Mouse (Mus musculus) midbrain, embryonic 11.5 days (tissue): Measurements from ENCODE around the gene Ifit3b. TPM values are rescaled to one million over a fixed set of nuclear protein-coding genes. Genes with fewer than 3 reads are reported as not detected.

Source experiments
- ATAC-seq: fragments of 200-750 bp; cut with Nextera tagmentation; 2 replicates; pipeline ENCODE4 v1.8.0; 2017; ENCODE audit warnings: moderate TSS enrichment, moderate library complexity; ENCODE audit not compliant: low FRiP score
- DNase-seq: peaks from one replicate; pipeline ENCODE4 v3.0.0; 2015; ENCODE audit warnings: low spot score; ENCODE audit errors: missing footprints
- H3K27ac ChIP-seq: fragments of 300-500 bp; sonication (generic); 2 replicates; pipeline ENCODE4 v1.5.1; 2014; ENCODE audit warnings: low read depth, low read length
- H3K27me3 ChIP-seq: fragments of 300-500 bp; sonication (generic); 2 replicates; pipeline ENCODE4 v1.6.1; 2014; ENCODE audit warnings: mild to moderate bottlenecking, low read length, moderate library complexity, mixed read lengths; ENCODE audit not compliant: control insufficient read depth, insufficient read depth
- H3K36me3 ChIP-seq: fragments of 300-500 bp; sonication (generic); 2 replicates; pipeline ENCODE4 v1.6.1; 2014; ENCODE audit warnings: mild to moderate bottlenecking, low read length, moderate library complexity, mixed read lengths; ENCODE audit not compliant: control insufficient read depth, insufficient read depth
- H3K4me1 ChIP-seq: fragments of 300-500 bp; sonication (generic); 2 replicates; pipeline ENCODE4 v1.6.1; 2014; ENCODE audit warnings: low read length; ENCODE audit not compliant: control insufficient read depth, insufficient read depth
- H3K4me2 ChIP-seq: fragments of 300-500 bp; sonication (generic); 2 replicates; pipeline ENCODE4 v1.6.1; 2014; ENCODE audit warnings: mild to moderate bottlenecking, moderate library complexity
- H3K4me3 ChIP-seq: fragments of 300-500 bp; sonication (generic); 2 replicates; pipeline ENCODE4 v1.5.1; 2014; ENCODE audit warnings: low read depth, low read length
- H3K9ac ChIP-seq: fragments of 300-500 bp; sonication (generic); 2 replicates; pipeline ENCODE4 v1.6.1; 2014; ENCODE audit warnings: low read length
- H3K9me3 ChIP-seq: fragments of 300-500 bp; sonication (generic); 2 replicates; pipeline ENCODE4 v1.6.1; 2016; ENCODE audit warnings: low read length; ENCODE audit not compliant: control insufficient read depth
- WGBS: fragments of 180-500 bp; shearing (Covaris S2); extraction: QIAGEN DNeasy Blood & Tissue Kit; methylation state at CpG from one replicate; pipeline ENCODE4 v1.1.7; 2014; 5-methylcytosine and 5-hydroxymethylcytosine counted together
- polyA plus RNA-seq: library from polyadenylated mRNA; unstranded; fragments of >200 nt; fragmentation: Nextera tagmentation; extraction: Ambion mirVana; gene quantifications from 2 replicates; pipeline ENCODE4 v1.2.1, GENCODE M21; 2014

The Ifit3b gene
- polyA plus RNA-seq, 1 experiment from 2014 or later = 0.10 TPM

DNA sequence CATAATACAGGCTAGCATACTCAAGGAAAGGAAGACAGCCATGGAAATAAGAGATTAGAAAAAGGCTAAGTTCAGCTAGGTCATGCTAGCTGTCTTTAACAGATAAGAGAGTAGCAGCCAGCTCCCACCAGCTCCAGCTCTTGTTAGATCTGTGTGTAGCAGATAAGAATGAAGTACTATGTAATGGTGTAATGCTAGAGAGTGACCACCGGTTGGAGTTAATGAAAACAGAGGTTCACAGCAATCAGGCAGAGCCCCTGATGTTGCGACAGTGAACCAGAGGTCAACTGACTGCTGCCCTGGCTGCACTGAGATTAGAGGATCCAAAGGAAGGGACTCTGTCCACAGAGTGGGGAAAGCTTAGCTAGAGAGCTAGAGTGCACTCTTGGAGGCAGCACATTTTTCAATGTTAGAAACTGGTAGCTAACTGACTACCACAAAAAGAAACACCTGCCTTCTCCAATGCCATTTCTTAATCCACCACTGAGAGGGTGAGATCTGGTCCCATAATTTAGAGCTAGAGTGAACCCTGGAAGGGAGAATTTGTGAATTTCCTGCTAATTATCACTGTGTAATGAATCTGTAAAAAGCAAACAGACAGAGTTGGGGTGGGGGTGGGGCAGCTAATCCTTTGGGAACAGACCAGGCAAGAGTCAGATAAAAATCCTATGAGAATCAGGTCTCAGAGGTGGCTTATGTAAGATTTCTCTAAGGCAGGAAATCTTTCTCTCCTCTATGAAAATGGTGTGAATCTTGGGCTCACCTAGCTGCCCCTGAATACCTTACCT lies 48.9 kb downstream of the Ifit3b start:
- H3K9ac ChIP-seq = no peak overlapping the region
- DNase-seq (no peak), ATAC-seq (peak; percentile 83)
- no peaks in the 10 kb centered on the region for H3K27me3 ChIP-seq
- H3K4me1 ChIP-seq = no peaks in the 10 kb centered on the region
- no peaks in the 10 kb centered on the region for H3K36me3 ChIP-seq
- no peak overlapping the region; the same call in 1 of the 2 replicates for H3K27ac ChIP-seq
- H3K4me3 ChIP-seq = no peak overlapping the region
- WGBS = 19% methylated on average over 2 of the region's 2 CpGs
- H3K4me2 ChIP-seq = no peak overlapping the region
- no peaks in the 10 kb centered on the region for H3K9me3 ChIP-seq

DNA sequence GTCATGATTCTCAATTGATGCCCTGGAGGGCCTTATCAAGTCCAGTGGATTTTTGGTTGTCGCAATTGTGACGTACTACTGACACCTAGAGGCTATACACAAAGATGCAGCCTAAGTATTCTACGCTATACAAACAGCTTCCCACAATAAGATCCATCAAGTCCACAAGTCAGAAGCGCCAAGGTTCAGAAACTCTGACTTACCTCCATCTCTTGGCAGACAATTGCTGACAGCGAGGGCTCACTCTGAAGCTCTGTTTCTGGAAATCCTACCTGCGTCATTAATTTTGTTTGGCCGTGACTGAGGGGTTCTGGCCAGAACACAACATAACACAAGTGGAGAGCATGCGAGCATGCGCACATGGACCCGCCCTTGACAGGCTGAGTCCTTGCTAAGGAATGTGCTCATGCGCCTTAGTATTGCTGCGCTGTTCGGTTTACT lies 54.3 kb downstream of the Ifit3b start:
- peak overlapping the region; percentile 36 for H3K4me2 ChIP-seq
- H3K4me1 ChIP-seq = no peaks in the 10 kb centered on the region
- no peaks in the 10 kb centered on the region for H3K27me3 ChIP-seq
- ATAC-seq = peak; percentile 91
- peak overlapping the region; percentile 19; the same call in 1 of the 2 replicates for H3K4me3 ChIP-seq
- no peaks in the 10 kb centered on the region for H3K9me3 ChIP-seq
- 17% methylated on average over 13 of the region's 13 CpGs for WGBS
- DNase-seq = peak; percentile 95
- no peaks in the 10 kb centered on the region for H3K36me3 ChIP-seq
- no peak overlapping the region for H3K9ac ChIP-seq
- H3K27ac ChIP-seq = no peak overlapping the region

DNA sequence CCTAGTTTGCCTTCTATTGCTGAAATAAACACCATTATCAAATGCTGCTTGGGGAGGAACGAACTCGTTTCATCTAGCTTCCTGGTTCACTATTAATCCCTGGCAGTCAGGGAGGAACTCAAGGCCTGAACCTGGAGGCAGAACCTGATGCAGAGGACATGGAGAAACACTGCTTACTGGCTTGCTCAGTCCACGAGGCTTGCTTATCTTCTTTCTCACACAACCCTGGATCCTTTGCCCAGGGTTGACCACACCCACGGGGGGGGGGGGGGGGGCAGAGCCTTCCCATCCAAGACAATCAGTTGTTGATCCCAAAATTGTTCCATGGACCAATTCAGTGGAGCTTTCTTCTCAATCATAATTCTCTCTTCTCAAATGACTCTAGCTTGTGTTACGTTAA lies 55.0 kb downstream of the Ifit3b start:
- 61% methylated on average over 5 of the region's 5 CpGs for WGBS
- no peaks in the 10 kb centered on the region for H3K27me3 ChIP-seq
- H3K4me2 ChIP-seq = no peak overlapping the region

More for the DNA sequence above, 55.0 kb downstream of the Ifit3b start:
- DNase-seq = no peak
- no peaks in the 10 kb centered on the region for H3K4me1 ChIP-seq
- no peak overlapping the region for H3K27ac ChIP-seq
- no peak overlapping the region for H3K4me3 ChIP-seq
- no peak for ATAC-seq
- H3K36me3 ChIP-seq = no peaks in the 10 kb centered on the region
- no peak overlapping the region for H3K9ac ChIP-seq
- no peaks in the 10 kb centered on the region for H3K9me3 ChIP-seq

Other genes starting within 250 kb of the Ifit3b start
- 0.61 and 0.66 TPM in 2 replicates for gene Ch25h, start 132.8 kb upstream of the Ifit3b start, polyA plus RNA-seq
- gene Lipa, start 80.5 kb upstream of the Ifit3b start, polyA plus RNA-seq = 28.7 and 31.4 TPM in 2 replicates
- gene Ifit2, start 57.3 kb upstream of the Ifit3b start, polyA plus RNA-seq = 4.7 and 5.0 TPM in 2 replicates
- gene Ifit3, start 24.4 kb upstream of the Ifit3b start, polyA plus RNA-seq = 0.50 and 0.78 TPM in 2 replicates
- gene Ifit1bl1, start 6.0 kb upstream of the Ifit3b start, polyA plus RNA-seq = 0.22 and 0.33 TPM in 2 replicates
- 0.25 TPM in 1 of 2 replicates, not detected in the other for gene Ifit1bl2, start 32.8 kb downstream of the Ifit3b start, polyA plus RNA-seq
- gene Ifit1, start 32.9 kb downstream of the Ifit3b start, polyA plus RNA-seq = 0.36 TPM in 1 of 2 replicates, not detected in the other
- gene Slc16a12, start 139.3 kb downstream of the Ifit3b start, polyA plus RNA-seq = 2.7 and 3.0 TPM in 2 replicates